Mouse (Mus musculus): Measurements from ENCODE around the gene Atp1a2. TPM values are rescaled to one million over a fixed set of nuclear protein-coding genes. Genes with fewer than 3 reads are reported as not detected.
"Not testable (repeated sequence)": the region's sequence is repeated elsewhere in the genome, so short reads cannot be mapped to it uniquely, and the experiment has no call there.

The Atp1a2 gene
- polyA plus RNA-seq, 1 experiment from 2014 or later: 5.6 TPM

DNA sequence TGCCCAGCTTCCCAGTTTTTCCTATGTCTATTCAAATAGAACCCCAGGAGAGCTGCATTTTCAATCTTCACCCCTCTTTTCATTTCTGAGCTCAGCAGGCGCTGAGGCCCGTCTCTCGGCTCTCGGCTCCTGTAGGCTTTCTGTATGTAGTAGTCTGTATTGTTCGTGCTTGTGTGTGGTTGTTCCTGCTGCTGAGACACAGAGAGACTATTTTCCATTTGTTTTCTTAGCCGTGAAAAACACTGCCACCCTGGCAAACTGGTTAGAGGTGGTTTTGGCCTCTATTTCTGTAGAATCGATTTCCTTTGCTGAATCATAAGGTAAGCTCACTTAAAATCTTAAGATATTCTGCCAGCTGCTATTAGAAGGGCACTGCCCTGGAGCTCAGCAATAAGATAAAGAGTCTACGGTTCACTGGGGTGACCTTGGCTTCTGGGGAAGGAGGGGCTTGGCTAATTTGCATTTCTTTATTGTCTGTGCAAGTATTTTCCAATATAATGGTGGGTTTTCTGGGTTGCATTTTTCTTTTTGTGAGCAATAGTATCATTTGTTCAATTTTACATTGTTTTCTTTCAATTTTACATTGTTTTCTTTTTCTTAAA lies 36.3 kb downstream of the Atp1a2 start, which contains the start of gene Igsf8:
TSS of gene Igsf8 (plus strand) at position 165 of the 602 bp plus-strand sequence.
- no peaks in the 10 kb centered on the region for H3K4me1 ChIP-seq (ENCODE audit: control insufficient read depth, insufficient read depth, low read length)
- H3K27ac ChIP-seq (replicated peaks; ENCODE audit: low read depth, low read length): no peak within 1 kb of the TSS
- DNase-seq (ENCODE audit: low spot score): no peak
- no peaks in the 10 kb centered on the region for H3K27me3 ChIP-seq (replicated peaks; ENCODE audit: control insufficient read depth, insufficient read depth, low read length)
- H3K36me3 ChIP-seq (ENCODE audit: control insufficient read depth, insufficient read depth, low read length): no peaks in the 10 kb centered on the region
- no peaks in the 10 kb centered on the region for H3K9me3 ChIP-seq (ENCODE audit: control insufficient read depth, low read length)
- no peak within 1 kb of the TSS for H3K4me3 ChIP-seq (ENCODE audit: low read depth, low read length)
- H3K4me2 ChIP-seq (ENCODE audit: low read depth, low read length): no peak within 1 kb of the TSS
- ATAC-seq (ENCODE audit: low read depth): no peak
- H3K9ac ChIP-seq (ENCODE audit: low read depth, low read length): no peak within 1 kb of the TSS
- 52% methylated on average over 8 of the region's 8 CpGs for WGBS

GRCm38 (mm10) chr1:172258314-172258713 lies 39.5 kb downstream of the Atp1a2 start, which contains the start of gene Atp1a4:
Gene Atp1a4, minus strand, starts transcription at chr1:172258414.
- Histone ChIP-seq H3K4me1 (ENCODE audit: control insufficient read depth, insufficient read depth, low read length) (no peaks in the 10 kb centered on the region), H3K9me3 (ENCODE audit: control insufficient read depth, low read length) (no peaks in the 10 kb centered on the region), H3K9ac (ENCODE audit: low read depth, low read length) (no peak within 1 kb of the TSS), H3K4me3 (ENCODE audit: low read depth, low read length) (no peak within 1 kb of the TSS), H3K36me3 (ENCODE audit: control insufficient read depth, insufficient read depth, low read length) (no peaks in the 10 kb centered on the region), H3K4me2 (ENCODE audit: low read depth, low read length) (no peak within 1 kb of the TSS), H3K27ac (replicated peaks; ENCODE audit: low read depth, low read length) (no peak within 1 kb of the TSS), H3K27me3 (replicated peaks; ENCODE audit: control insufficient read depth, insufficient read depth, low read length) (no peaks in the 10 kb centered on the region)
- WGBS: 88% methylated on average over 6 of the region's 6 CpGs
- ATAC-seq (ENCODE audit: low read depth) (no peak), DNase-seq (ENCODE audit: low spot score) (no peak)

- Histone ChIP-seq H3K4me2 (ENCODE audit: low read depth, low read length) (no peak overlapping the region), H3K9me3 (ENCODE audit: control insufficient read depth, low read length) (no peaks in the 10 kb centered on the region), H3K36me3 (ENCODE audit: control insufficient read depth, insufficient read depth, low read length) (no peaks in the 10 kb centered on the region), H3K4me1 (ENCODE audit: control insufficient read depth, insufficient read depth, low read length) (peaks cover 5% of the 10 kb centered on the region; the same call in 1 of the 2 replicates), H3K27ac (replicated peaks; ENCODE audit: low read depth, low read length) (no peak overlapping the region), H3K27me3 (replicated peaks; ENCODE audit: control insufficient read depth, insufficient read depth, low read length) (peaks cover 12% of the 10 kb centered on the region), H3K4me3 (ENCODE audit: low read depth, low read length) (no peak overlapping the region), H3K9ac (ENCODE audit: low read depth, low read length) (no peak overlapping the region)
- ATAC-seq (ENCODE audit: low read depth): peak; percentile 75
- peak; percentile 51 for DNase-seq (ENCODE audit: low spot score)
- WGBS: 37% methylated on average over 2 of the region's 2 CpGs
Observed at GRCm38 (mm10) chr1:172247679-172248078, 50.2 kb downstream of the Atp1a2 start.

DNA sequence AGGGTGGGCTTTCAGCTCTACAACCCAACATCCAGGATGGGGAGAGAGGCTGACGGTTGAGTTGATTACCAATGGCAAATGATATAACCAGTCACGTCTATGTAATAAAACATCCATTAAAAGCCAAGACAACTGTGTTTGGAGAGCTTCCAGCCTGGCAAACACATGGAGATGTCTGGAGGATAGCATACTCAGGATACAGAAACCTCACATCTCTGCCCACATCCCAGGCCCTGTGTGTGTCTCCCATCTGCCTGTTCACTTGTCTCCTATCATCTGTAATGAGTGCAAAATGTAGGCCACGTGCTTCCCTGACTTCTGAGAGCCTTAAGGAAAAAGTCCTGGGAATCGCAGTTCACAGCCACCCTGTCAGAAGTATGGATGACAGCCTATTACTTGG lies 50.6 kb downstream of the Atp1a2 start:
- H3K27me3 ChIP-seq (replicated peaks; ENCODE audit: control insufficient read depth, insufficient read depth, low read length): peaks cover 12% of the 10 kb centered on the region
- ATAC-seq (ENCODE audit: low read depth) (no peak), DNase-seq (ENCODE audit: low spot score) (no peak)
- no peak overlapping the region for H3K4me3 ChIP-seq (ENCODE audit: low read depth, low read length)
- no peak overlapping the region for H3K9ac ChIP-seq (ENCODE audit: low read depth, low read length)
- H3K4me1 ChIP-seq (ENCODE audit: control insufficient read depth, insufficient read depth, low read length): peaks cover 5% of the 10 kb centered on the region; the same call in 1 of the 2 replicates
- H3K4me2 ChIP-seq (ENCODE audit: low read depth, low read length): no peak overlapping the region
- WGBS: 59% methylated on average over 4 of the region's 4 CpGs
- H3K36me3 ChIP-seq (ENCODE audit: control insufficient read depth, insufficient read depth, low read length): no peaks in the 10 kb centered on the region
- H3K27ac ChIP-seq (replicated peaks; ENCODE audit: low read depth, low read length): no peak overlapping the region
- H3K9me3 ChIP-seq (ENCODE audit: control insufficient read depth, low read length): no peaks in the 10 kb centered on the region

- H3K27me3 ChIP-seq (replicated peaks; ENCODE audit: control insufficient read depth, insufficient read depth, low read length): peaks cover 12% of the 10 kb centered on the region
- H3K4me1 ChIP-seq (ENCODE audit: control insufficient read depth, insufficient read depth, low read length); H3K4me3 ChIP-seq (ENCODE audit: low read depth, low read length): not testable (repeated sequence)
Observed at GRCm38 (mm10) chr1:172244645-172245044, 53.2 kb downstream of the Atp1a2 start.

DNA sequence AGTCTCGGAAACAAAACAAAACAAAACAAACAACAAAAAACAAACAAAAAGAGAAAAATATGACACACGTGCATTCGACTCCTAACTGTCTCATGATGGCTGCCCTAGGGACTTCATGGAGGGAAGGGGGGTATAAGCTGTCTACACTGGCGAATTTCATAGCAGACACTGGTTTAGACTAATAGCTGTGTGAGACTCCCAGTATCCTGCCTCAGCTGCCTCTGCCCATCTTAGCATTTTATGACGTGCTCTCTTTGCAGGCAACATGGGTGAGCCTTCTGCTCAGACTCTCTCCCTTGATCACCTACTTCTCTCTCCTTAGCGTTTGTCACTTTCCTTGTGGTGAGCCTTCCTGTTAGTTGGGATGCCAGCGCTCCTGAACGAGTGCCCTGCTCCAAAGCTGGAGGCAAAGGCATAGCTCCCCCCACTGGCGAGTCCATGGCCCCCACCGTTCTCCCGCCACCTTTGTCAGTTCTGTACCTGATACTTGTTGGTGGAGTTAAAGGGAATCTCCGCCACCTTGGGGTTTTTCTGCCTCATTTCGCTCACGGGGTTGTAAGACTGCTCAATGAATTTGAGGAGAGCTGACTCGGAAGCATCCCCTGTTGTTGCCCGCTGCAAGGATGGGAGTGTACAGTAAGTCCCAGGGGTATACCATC lies 54.2 kb downstream of the Atp1a2 start:
- no peaks in the 10 kb centered on the region for H3K36me3 ChIP-seq (ENCODE audit: control insufficient read depth, insufficient read depth, low read length)
- H3K4me3 ChIP-seq (ENCODE audit: low read depth, low read length): no peak overlapping the region
- H3K4me1 ChIP-seq (ENCODE audit: control insufficient read depth, insufficient read depth, low read length): peaks cover 5% of the 10 kb centered on the region; the same call in 1 of the 2 replicates
- H3K4me2 ChIP-seq (ENCODE audit: low read depth, low read length): peak overlapping the region; percentile 24
- 0 out of 2 replicates have a peak overlapping the region, but pooled peaks have one; percentile 19 for H3K9ac ChIP-seq (ENCODE audit: low read depth, low read length)
- H3K27ac ChIP-seq (replicated peaks; ENCODE audit: low read depth, low read length): no peak overlapping the region
- no peak for DNase-seq (ENCODE audit: low spot score)
- no peaks in the 10 kb centered on the region for H3K9me3 ChIP-seq (ENCODE audit: control insufficient read depth, low read length)
- no peak for ATAC-seq (ENCODE audit: low read depth)
- H3K27me3 ChIP-seq (replicated peaks; ENCODE audit: control insufficient read depth, insufficient read depth, low read length): peaks cover 12% of the 10 kb centered on the region
- 30% methylated on average over 16 of the region's 16 CpGs for WGBS

More at GRCm38 (mm10) chr1:172244645-172245044, 53.2 kb downstream of the Atp1a2 start:
- H3K4me2 ChIP-seq (ENCODE audit: low read depth, low read length): peak overlapping the region; percentile 24; the same call in 1 of the 2 replicates
- H3K9me3 ChIP-seq (ENCODE audit: control insufficient read depth, low read length); ATAC-seq (ENCODE audit: low read depth); DNase-seq (ENCODE audit: low spot score); H3K27ac ChIP-seq (replicated peaks; ENCODE audit: low read depth, low read length); H3K9ac ChIP-seq (ENCODE audit: low read depth, low read length); H3K36me3 ChIP-seq (ENCODE audit: control insufficient read depth, insufficient read depth, low read length): not testable (repeated sequence)
- WGBS: 41% methylated on average over 23 of the region's 23 CpGs

GRCm38 (mm10) chr1:172242401-172242800 lies 55.5 kb downstream of the Atp1a2 start:
- WGBS: 35% methylated on average over 2 of the region's 2 CpGs
- H3K27me3 ChIP-seq (replicated peaks; ENCODE audit: control insufficient read depth, insufficient read depth, low read length): peaks cover 12% of the 10 kb centered on the region
- no peak overlapping the region for H3K4me3 ChIP-seq (ENCODE audit: low read depth, low read length)
- H3K9ac ChIP-seq (ENCODE audit: low read depth, low read length): no peak overlapping the region
- peaks cover 5% of the 10 kb centered on the region; the same call in 1 of the 2 replicates for H3K4me1 ChIP-seq (ENCODE audit: control insufficient read depth, insufficient read depth, low read length)
- ATAC-seq (ENCODE audit: low read depth) (peak; percentile 87), DNase-seq (ENCODE audit: low spot score) (peak; percentile 84)
- H3K36me3 ChIP-seq (ENCODE audit: control insufficient read depth, insufficient read depth, low read length): no peaks in the 10 kb centered on the region
- no peak overlapping the region for H3K27ac ChIP-seq (replicated peaks; ENCODE audit: low read depth, low read length)
- no peaks in the 10 kb centered on the region for H3K9me3 ChIP-seq (ENCODE audit: control insufficient read depth, low read length)
- no peak overlapping the region for H3K4me2 ChIP-seq (ENCODE audit: low read depth, low read length)

DNA sequence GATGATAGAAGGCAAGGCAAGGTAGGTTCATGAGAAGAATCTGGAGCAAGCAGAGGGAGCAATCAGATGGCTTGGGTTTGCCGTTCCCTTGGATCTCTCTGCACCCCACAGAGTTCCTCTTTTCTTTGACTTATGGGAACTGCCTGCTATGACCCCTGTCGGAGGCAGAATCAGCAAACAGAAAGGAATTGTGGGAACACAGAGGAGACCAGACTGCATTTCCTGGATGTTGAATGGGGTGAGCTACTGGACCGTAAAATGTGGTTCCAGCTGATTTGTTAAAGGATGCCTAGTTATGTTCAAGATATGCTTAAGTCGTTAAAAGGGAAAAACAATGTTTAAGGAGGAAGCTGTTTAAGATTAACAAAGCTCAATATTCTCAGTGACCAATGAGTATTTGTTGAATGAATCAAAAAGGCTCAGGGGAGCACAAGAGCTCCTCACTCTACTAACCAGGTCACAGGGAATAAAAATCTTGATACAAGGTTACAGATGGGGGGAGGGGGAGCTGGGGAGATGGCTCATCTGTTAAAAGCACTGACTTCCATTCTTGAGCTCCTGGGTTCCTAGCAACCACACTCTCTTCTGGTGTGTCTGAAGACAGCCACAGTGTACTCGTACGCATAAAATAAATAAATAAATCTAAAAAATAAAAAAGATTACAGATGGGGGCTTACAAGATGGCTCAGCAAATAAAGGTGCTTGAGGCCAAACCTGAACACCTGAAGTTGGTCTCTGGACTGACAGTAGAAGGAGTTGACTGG lies 56.7 kb downstream of the Atp1a2 start:
- ATAC-seq (ENCODE audit: low read depth) (no peak), DNase-seq (ENCODE audit: low spot score) (no peak)
- peaks cover 5% of the 10 kb centered on the region; the same call in 1 of the 2 replicates for H3K4me1 ChIP-seq (ENCODE audit: control insufficient read depth, insufficient read depth, low read length)
- H3K4me3 ChIP-seq (ENCODE audit: low read depth, low read length): no peak overlapping the region
- 63% methylated on average over 6 of the region's 6 CpGs for WGBS
- H3K9me3 ChIP-seq (ENCODE audit: control insufficient read depth, low read length): no peaks in the 10 kb centered on the region
- H3K27me3 ChIP-seq (replicated peaks; ENCODE audit: control insufficient read depth, insufficient read depth, low read length): peaks cover 12% of the 10 kb centered on the region
- no peak overlapping the region for H3K27ac ChIP-seq (replicated peaks; ENCODE audit: low read depth, low read length)
- no peak overlapping the region for H3K9ac ChIP-seq (ENCODE audit: low read depth, low read length)
- no peaks in the 10 kb centered on the region for H3K36me3 ChIP-seq (ENCODE audit: control insufficient read depth, insufficient read depth, low read length)
- no peak overlapping the region for H3K4me2 ChIP-seq (ENCODE audit: low read depth, low read length)

Data from embryonic facial prominence, embryonic 14.5 days (tissue).